Mouse (Mus musculus): ENCODE measurements around the gene Riiad1. TPM values are rescaled to one million over a fixed set of nuclear protein-coding genes. Genes with fewer than 3 reads are reported as not detected.

Gene Riiad1
- polyA plus RNA-seq, 1 experiment from 2014 or later: 19.3 TPM

DNA sequence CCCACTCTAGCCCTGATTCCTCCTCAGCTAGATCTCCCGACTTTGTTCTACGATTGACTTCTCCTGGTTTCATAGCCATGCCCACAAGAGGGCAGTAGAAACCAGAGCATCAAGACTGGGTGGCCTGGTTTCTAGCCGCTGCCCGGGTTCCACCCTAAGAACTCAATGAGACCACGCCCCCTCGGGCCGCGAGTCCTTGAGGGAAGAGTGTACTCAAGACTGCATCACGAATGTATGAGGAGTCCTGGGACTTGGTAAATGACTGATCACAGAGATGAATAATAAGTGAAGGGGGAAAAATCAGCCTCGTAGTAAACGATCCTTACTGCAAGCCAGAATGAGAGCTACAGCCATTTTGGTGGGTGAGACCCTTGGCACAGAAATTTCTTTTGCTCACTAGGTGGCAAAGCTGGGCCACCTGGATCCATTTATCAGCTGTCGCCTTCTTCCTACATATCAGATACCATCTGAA is 23.6 kb downstream of the Riiad1 start:
- H3K36me3 ChIP-seq: no peaks in the 10 kb centered on the region
- 3% methylated on average over 12 of the region's 12 CpGs for WGBS

DNA sequence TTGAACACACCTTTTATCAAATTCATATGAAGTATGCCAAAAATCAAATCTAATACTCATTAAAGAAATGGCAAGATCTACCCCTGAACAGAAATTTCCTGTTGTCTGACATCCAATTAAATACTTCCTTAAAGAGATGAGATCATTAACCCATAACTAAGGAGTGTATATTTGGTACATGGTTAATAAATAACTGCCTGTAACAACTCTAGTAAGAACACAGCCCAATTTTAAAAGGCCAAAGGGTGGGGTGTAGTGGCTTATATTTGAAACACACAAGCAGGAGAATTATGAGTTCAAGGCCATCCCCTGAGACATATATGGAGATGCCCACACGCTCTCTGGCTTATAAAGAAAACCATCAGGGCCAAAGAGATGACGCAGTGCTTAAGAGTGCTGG is 30.8 kb downstream of the Riiad1 start:
- Histone ChIP-seq H3K9me3 (no peaks in the 10 kb centered on the region), H3K36me3 (peaks cover 62% of the 10 kb centered on the region), H3K4me3 (no peak overlapping the region), H3K27ac (no peak overlapping the region), H3K27me3 (ENCODE audit: insufficient read depth, poor library complexity, severe bottlenecking) (no peaks in the 10 kb centered on the region), H3K4me1 (replicated peaks) (peaks cover 2% of the 10 kb centered on the region)
- DNase-seq (ENCODE audit: low spot score): no peak
- WGBS: 97% methylated on average over 2 of the region's 2 CpGs

More for the DNA sequence above, 23.6 kb downstream of the Riiad1 start:
- Histone ChIP-seq H3K9me3 (peaks cover 8% of the 10 kb centered on the region; the same call in 1 of the 2 replicates), H3K4me3 (peak overlapping the region; percentile 37), H3K27me3 (ENCODE audit: insufficient read depth, poor library complexity, severe bottlenecking) (peaks cover 14% of the 10 kb centered on the region), H3K27ac (no peak overlapping the region), H3K4me1 (replicated peaks) (no peaks in the 10 kb centered on the region)
- peak; percentile 87 for DNase-seq (ENCODE audit: low spot score)

DNA sequence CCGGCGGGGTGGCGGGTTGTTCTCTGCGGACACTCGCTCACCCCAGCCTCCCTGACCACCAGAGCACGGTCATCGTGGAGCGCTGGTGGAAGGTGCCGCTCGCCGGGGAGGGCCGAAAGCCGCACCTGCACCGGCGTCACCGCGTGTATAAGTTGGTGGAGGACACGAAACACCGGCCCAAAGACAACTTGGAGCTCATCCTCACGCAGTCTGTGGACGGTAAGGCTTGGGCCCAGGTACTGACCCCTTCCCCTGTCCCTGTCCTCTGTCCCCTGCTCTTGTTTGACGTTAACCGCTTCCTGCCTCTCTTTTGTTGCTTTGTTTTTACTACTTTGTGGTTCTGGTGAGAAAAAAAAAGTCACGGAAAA is 36.6 kb downstream of the Riiad1 start, which contains the start of gene Oaz3:
Gene Oaz3, minus strand, starts transcription at position 319 of the 368 bp plus-strand sequence.
- no peak for DNase-seq (ENCODE audit: low spot score)
- Histone ChIP-seq H3K9me3 (no peaks in the 10 kb centered on the region), H3K27me3 (ENCODE audit: insufficient read depth, poor library complexity, severe bottlenecking) (no peaks in the 10 kb centered on the region), H3K27ac (peak within 1 kb of the TSS; percentile 88), H3K36me3 (peaks cover 42% of the 10 kb centered on the region), H3K4me3 (peak within 1 kb of the TSS; percentile 97), H3K4me1 (replicated peaks) (peaks cover 12% of the 10 kb centered on the region)
- under 1% methylated on average over 24 of the region's 24 CpGs for WGBS

DNA sequence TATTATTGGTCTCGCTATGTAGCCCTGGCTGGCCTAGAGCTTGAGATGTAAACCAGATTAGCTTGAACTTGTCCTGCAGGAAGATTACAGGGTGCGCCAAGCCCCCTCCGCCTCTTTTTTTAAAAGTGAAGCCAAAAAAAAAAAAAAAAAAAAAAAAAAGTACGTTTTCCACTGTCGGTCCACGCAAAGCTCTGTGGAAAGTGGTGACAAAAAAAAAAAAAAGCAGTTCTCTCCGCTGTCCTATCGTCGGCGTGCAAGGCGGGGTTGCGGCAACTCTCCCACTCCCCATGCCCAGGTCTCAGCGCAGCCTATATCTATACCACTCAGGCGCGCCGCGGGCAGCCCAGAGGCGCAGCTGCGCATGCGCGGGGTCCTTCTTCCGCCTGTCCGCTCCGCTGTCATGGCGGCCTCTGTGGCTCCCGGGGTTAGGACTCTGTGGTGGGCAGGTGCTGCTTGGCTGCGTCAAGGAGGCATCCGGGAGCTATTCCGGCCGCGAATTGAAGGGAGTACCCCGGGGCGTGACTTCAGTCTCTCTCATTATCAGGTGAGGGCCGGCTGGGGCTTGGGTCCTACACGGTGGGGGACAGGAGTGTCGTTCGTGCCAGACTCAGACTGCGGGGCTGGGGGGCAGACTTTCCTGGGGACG is 37.1 kb downstream of the Riiad1 start, which contains the start of gene Mrpl9:
Gene Mrpl9, plus strand, starts transcription at position 368 of the 646 bp plus-strand sequence.
- peak; percentile 96 for DNase-seq (ENCODE audit: low spot score)
- Histone ChIP-seq H3K27me3 (ENCODE audit: insufficient read depth, poor library complexity, severe bottlenecking) (no peaks in the 10 kb centered on the region), H3K36me3 (peaks cover 37% of the 10 kb centered on the region), H3K4me1 (replicated peaks) (peaks cover 12% of the 10 kb centered on the region), H3K27ac (peak within 1 kb of the TSS; percentile 88), H3K9me3 (no peaks in the 10 kb centered on the region), H3K4me3 (peak within 1 kb of the TSS; percentile 97)
- under 1% methylated on average over 39 of the region's 39 CpGs for WGBS

DNA sequence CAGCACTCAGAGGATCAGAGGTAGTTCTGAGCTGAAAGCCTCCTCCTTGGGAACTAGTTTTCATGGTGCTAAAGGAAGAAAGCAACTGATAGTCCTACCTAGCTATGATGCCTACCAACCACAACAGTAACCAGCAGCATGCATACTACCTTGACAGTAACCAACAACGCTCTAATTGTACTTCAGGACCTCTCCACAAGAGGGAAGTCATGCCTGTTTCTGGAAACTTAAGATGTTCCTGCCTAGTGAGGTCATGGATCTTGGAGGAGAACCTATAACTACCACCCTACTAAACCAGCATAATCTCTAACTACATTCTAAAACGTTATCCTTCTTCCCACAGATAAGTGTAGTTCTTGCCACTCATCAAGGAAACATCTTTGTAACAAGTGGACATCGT is 39.0 kb downstream of the Riiad1 start:
- Histone ChIP-seq H3K4me3 (no peak overlapping the region), H3K9me3 (no peaks in the 10 kb centered on the region), H3K36me3 (peaks cover 18% of the 10 kb centered on the region), H3K27me3 (ENCODE audit: insufficient read depth, poor library complexity, severe bottlenecking) (no peaks in the 10 kb centered on the region), H3K4me1 (replicated peaks) (peaks cover 12% of the 10 kb centered on the region), H3K27ac (no peak overlapping the region)
- 40% methylated on average over 3 of the region's 3 CpGs for WGBS
- no peak for DNase-seq (ENCODE audit: low spot score)

DNA sequence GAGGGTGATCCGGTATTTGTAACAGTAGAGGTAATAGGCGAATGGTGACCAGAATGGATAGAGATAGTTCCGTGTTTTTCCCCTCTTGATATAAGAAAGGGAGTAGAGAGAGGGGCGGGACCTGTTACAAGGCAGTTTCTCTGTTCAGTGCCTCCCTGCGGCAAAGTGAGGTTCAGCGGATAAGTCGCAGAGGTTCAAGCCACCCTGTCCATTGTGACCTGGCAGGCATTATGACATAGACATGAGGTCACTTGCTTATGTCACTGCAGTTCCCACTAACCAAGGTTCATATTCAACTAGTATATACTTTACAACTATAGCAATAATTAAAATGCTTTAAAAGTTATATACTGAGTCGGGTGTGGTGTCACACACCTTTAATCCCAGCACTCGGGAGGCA is 43.7 kb downstream of the Riiad1 start:
- H3K9me3 ChIP-seq: no peaks in the 10 kb centered on the region
- H3K4me3 ChIP-seq: no peak overlapping the region
- WGBS: 83% methylated on average over 9 of the region's 9 CpGs
- DNase-seq (ENCODE audit: low spot score): no peak
- H3K27ac ChIP-seq: no peak overlapping the region
- H3K27me3 ChIP-seq (ENCODE audit: insufficient read depth, poor library complexity, severe bottlenecking): no peaks in the 10 kb centered on the region
- H3K36me3 ChIP-seq: no peaks in the 10 kb centered on the region
- H3K4me1 ChIP-seq (replicated peaks): no peaks in the 10 kb centered on the region

DNA sequence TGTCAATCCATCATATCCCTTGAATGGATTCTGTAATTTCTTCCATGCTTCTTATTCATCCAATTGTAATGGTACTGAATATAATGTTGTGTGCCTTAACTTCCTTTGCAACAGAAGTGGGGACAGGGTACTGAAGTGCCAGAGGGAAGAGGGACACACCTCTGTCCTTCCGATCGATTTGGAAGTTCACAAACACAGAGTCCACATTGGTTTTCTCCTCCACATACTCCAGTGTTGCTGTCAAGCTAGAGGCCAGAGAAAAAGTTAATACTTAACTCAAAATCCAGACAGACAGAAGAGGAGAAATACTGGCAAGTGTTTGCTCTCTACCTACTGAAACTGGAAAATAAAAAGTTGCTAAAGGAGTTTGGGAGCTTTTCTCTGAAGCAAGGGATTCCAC is 45.8 kb downstream of the Riiad1 start:
- Histone ChIP-seq H3K9me3 (no peaks in the 10 kb centered on the region), H3K27ac (no peak overlapping the region), H3K4me1 (replicated peaks) (no peaks in the 10 kb centered on the region), H3K27me3 (ENCODE audit: insufficient read depth, poor library complexity, severe bottlenecking) (no peaks in the 10 kb centered on the region), H3K36me3 (0 out of 2 replicates have a peak, but pooled peaks cover 5% of the 10 kb centered on the region), H3K4me3 (no peak overlapping the region)
- WGBS: 93% methylated on average over 2 of the region's 2 CpGs
- no peak for DNase-seq (ENCODE audit: low spot score)

DNA sequence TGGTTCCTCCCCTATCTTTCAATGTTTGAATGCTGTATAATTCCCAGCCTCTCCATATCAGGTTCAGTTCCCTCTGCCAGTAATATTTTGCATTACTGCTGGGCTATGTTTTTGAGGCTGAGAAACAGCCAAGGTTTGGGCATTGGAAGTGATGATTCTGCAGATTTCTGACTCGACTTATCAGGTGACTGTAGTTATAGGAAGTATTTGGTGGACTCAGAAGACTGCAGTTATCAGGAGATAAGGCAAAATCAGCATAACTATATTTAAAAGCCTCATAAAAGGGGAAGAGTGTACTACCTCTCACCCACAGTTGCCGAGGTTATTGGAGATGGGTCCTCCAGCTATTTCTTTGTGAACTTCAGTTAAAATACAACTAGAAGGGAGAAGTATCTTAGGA is 49.2 kb downstream of the Riiad1 start:
- peaks cover 33% of the 10 kb centered on the region for H3K36me3 ChIP-seq
- H3K9me3 ChIP-seq: no peaks in the 10 kb centered on the region
- H3K27me3 ChIP-seq (ENCODE audit: insufficient read depth, poor library complexity, severe bottlenecking): no peaks in the 10 kb centered on the region
- H3K4me1 ChIP-seq (replicated peaks): no peaks in the 10 kb centered on the region
- H3K4me3 ChIP-seq: no peak overlapping the region
- H3K27ac ChIP-seq: no peak overlapping the region
- WGBS: 77% methylated on average over 2 of the region's 2 CpGs
- DNase-seq (ENCODE audit: low spot score): no peak

Other genes with a start within 250 kb of the Riiad1 start
- gene Gm4778, start 216.3 kb downstream of the Riiad1 start, polyA plus RNA-seq (2016; fragmentation: Nextera tagmentation; extraction: Ambion mirVana): not detected in 2 replicates
- 8.6 and 9.8 TPM in 2 replicates for gene Them4, start 170.3 kb downstream of the Riiad1 start, polyA plus RNA-seq (2016; fragmentation: Nextera tagmentation; extraction: Ambion mirVana)
- not detected in 2 replicates for gene Them5, start 138.2 kb downstream of the Riiad1 start, polyA plus RNA-seq (2016; fragmentation: Nextera tagmentation; extraction: Ambion mirVana)
- 0.32 and 1.2 TPM in 2 replicates for gene C2cd4d, start 117.9 kb downstream of the Riiad1 start, polyA plus RNA-seq (2016; fragmentation: Nextera tagmentation; extraction: Ambion mirVana)
- gene Rorc, start 107.5 kb downstream of the Riiad1 start, polyA plus RNA-seq (2016; fragmentation: Nextera tagmentation; extraction: Ambion mirVana): 0.13 and 0.30 TPM in 2 replicates
- 0.66 and 1.2 TPM in 2 replicates for gene Lingo4, start 81.8 kb downstream of the Riiad1 start, polyA plus RNA-seq (2016; fragmentation: Nextera tagmentation; extraction: Ambion mirVana)
- 39.6 and 46.1 TPM in 2 replicates for gene Tdrkh, start 67.1 kb downstream of the Riiad1 start, polyA plus RNA-seq (2016; fragmentation: Nextera tagmentation; extraction: Ambion mirVana)
- 71.3 and 73.4 TPM in 2 replicates for gene Mrpl9, start 37.0 kb downstream of the Riiad1 start, polyA plus RNA-seq (2016; fragmentation: Nextera tagmentation; extraction: Ambion mirVana)
- gene Oaz3, start 36.4 kb downstream of the Riiad1 start, polyA plus RNA-seq (2016; fragmentation: Nextera tagmentation; extraction: Ambion mirVana): 0.26 and 0.98 TPM in 2 replicates
- gene Celf3, start 2.0 kb downstream of the Riiad1 start, polyA plus RNA-seq (2016; fragmentation: Nextera tagmentation; extraction: Ambion mirVana): 69.3 and 136 TPM in 2 replicates
- 43.0 and 45.5 TPM in 2 replicates for gene Snx27, start 102.4 kb upstream of the Riiad1 start, polyA plus RNA-seq (2016; fragmentation: Nextera tagmentation; extraction: Ambion mirVana)
- not detected in 2 replicates for gene Gm10972, start 162.8 kb upstream of the Riiad1 start, polyA plus RNA-seq (2016; fragmentation: Nextera tagmentation; extraction: Ambion mirVana)
- gene Tuft1, start 178.5 kb upstream of the Riiad1 start, polyA plus RNA-seq (2016; fragmentation: Nextera tagmentation; extraction: Ambion mirVana): 3.5 and 3.7 TPM in 2 replicates
- 0.20 and 0.24 TPM in 2 replicates for gene Selenbp2, start 213.2 kb upstream of the Riiad1 start, polyA plus RNA-seq (2016; fragmentation: Nextera tagmentation; extraction: Ambion mirVana)